Mouse (Mus musculus): Measurements from ENCODE around the gene Gm9837. TPM values are rescaled to one million over a fixed set of nuclear protein-coding genes. Genes with fewer than 3 reads are reported as not detected.

Gene Gm9837
- polyA plus RNA-seq, 1 experiment from 2014 or later = not detected

GRCm38 (mm10) chr11:53479171-53479782 lies 9.0 kb upstream of the Gm9837 start:
- Histone ChIP-seq H3K27ac (ENCODE audit: low read length) (no peak overlapping the region), H3K4me2 (ENCODE audit: low read depth, low read length) (peak overlapping the region; percentile 90), H3K4me1 (ENCODE audit: control insufficient read depth, insufficient read depth, low read length) (peaks cover 15% of the 10 kb centered on the region; the same call in 1 of the 2 replicates), H3K27me3 (replicated peaks; ENCODE audit: control insufficient read depth, insufficient read depth, low read length) (peaks cover 47% of the 10 kb centered on the region), H3K9ac (ENCODE audit: low read depth, low read length) (peak overlapping the region; percentile 61), H3K36me3 (ENCODE audit: control insufficient read depth, insufficient read depth, low read length) (no peaks in the 10 kb centered on the region), H3K9me3 (ENCODE audit: control insufficient read depth, low read length) (no peaks in the 10 kb centered on the region), H3K4me3 (ENCODE audit: low read length) (peak overlapping the region; percentile 58)
- ATAC-seq = peak; percentile 41
- 1% methylated on average over 60 of the region's 62 CpGs for WGBS

DNA sequence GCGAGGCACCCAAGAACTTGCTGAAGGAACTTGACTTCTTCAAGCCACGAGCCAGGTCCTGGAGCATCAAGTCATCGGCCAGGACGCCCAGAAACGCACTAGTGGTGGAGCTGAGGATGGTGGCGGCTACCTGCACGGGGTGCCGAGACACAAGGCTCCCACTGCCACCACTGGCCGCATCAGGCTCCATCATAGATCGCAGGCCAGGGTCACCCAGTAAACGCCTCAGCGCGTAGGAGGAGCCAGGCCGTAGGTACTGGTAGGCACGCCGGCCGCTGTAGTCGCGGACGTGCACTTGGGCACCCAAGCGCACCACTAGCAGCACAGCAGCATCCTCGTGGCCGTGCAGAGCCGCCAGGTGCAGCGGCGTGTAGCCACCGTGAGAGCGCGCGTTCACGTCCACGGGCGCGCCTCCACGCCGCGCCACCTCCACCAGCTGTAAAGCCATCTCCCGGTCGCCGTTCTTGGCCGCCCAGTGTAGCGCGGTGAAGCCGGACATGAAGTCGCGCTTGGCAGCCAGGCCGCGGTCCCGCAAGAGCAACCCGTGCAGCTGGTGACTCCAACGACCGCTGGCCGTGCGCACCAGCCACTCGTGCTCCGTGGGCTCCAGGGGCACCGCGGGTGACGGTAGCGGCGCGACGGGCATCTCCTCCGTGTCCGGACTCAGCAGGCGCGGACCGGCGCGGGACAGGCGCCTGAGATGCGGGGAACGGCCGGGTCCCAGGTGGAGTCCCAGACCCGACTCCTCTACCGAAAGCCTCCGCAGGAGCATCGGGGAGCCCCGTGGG lies 8.3 kb upstream of the Gm9837 start:
- WGBS = 5% methylated on average over 79 of the region's 79 CpGs
- no peak for ATAC-seq
- Histone ChIP-seq H3K36me3 (ENCODE audit: control insufficient read depth, insufficient read depth, low read length) (no peaks in the 10 kb centered on the region), H3K9ac (ENCODE audit: low read depth, low read length) (peak overlapping the region; percentile 61), H3K9me3 (ENCODE audit: control insufficient read depth, low read length) (no peaks in the 10 kb centered on the region), H3K27me3 (replicated peaks; ENCODE audit: control insufficient read depth, insufficient read depth, low read length) (peaks cover 51% of the 10 kb centered on the region), H3K27ac (ENCODE audit: low read length) (no peak overlapping the region), H3K4me1 (ENCODE audit: control insufficient read depth, insufficient read depth, low read length) (peaks cover 15% of the 10 kb centered on the region; the same call in 1 of the 2 replicates), H3K4me3 (ENCODE audit: low read length) (peak overlapping the region; percentile 58), H3K4me2 (ENCODE audit: low read depth, low read length) (peak overlapping the region; percentile 90)

- H3K27ac ChIP-seq (ENCODE audit: low read length) = no peak overlapping the region
- no peak overlapping the region for H3K4me3 ChIP-seq (ENCODE audit: low read length)
- peaks cover 15% of the 10 kb centered on the region; the same call in 1 of the 2 replicates for H3K4me1 ChIP-seq (ENCODE audit: control insufficient read depth, insufficient read depth, low read length)
- ATAC-seq = no peak
- no peaks in the 10 kb centered on the region for H3K9me3 ChIP-seq (ENCODE audit: control insufficient read depth, low read length)
- no peak overlapping the region for H3K9ac ChIP-seq (ENCODE audit: low read depth, low read length)
- WGBS = 50% methylated on average over 7 of the region's 7 CpGs
- no peaks in the 10 kb centered on the region for H3K36me3 ChIP-seq (ENCODE audit: control insufficient read depth, insufficient read depth, low read length)
- H3K27me3 ChIP-seq (replicated peaks; ENCODE audit: control insufficient read depth, insufficient read depth, low read length) = peaks cover 53% of the 10 kb centered on the region
- no peak overlapping the region for H3K4me2 ChIP-seq (ENCODE audit: low read depth, low read length)
Observed at GRCm38 (mm10) chr11:53477833-53478232, 7.6 kb upstream of the Gm9837 start.

DNA sequence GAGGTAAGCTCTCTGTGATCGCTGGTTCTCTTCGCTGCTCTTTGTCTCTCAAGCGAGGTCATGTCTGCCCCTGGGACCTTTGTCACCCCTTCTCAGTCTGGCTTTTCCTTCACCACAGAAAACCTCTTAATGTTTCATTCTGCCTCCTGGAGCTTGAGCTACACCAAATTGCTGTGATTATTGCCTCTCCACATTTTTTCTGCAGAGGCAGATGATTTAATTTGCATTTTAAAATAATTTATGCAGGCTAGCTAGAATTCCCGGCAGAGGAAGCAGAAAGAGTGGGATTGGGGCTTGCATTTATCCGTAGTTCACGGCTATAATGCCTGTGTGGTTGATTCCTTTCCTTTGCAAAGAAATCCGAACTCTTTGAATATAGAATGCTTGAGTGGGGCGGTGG lies 5.3 kb upstream of the Gm9837 start:
- H3K4me1 ChIP-seq (ENCODE audit: control insufficient read depth, insufficient read depth, low read length) = peaks cover 15% of the 10 kb centered on the region; the same call in 1 of the 2 replicates
- H3K9ac ChIP-seq (ENCODE audit: low read depth, low read length) = no peak overlapping the region
- no peak overlapping the region for H3K4me2 ChIP-seq (ENCODE audit: low read depth, low read length)
- no peak overlapping the region for H3K27ac ChIP-seq (ENCODE audit: low read length)
- ATAC-seq = no peak
- 32% methylated on average over 8 of the region's 8 CpGs for WGBS
- H3K9me3 ChIP-seq (ENCODE audit: control insufficient read depth, low read length) = no peaks in the 10 kb centered on the region
- H3K27me3 ChIP-seq (replicated peaks; ENCODE audit: control insufficient read depth, insufficient read depth, low read length) = peaks cover 56% of the 10 kb centered on the region
- no peak overlapping the region for H3K4me3 ChIP-seq (ENCODE audit: low read length)
- H3K36me3 ChIP-seq (ENCODE audit: control insufficient read depth, insufficient read depth, low read length) = no peaks in the 10 kb centered on the region

- H3K9me3 ChIP-seq (ENCODE audit: control insufficient read depth, low read length) = no peaks in the 10 kb centered on the region
- H3K9ac ChIP-seq (ENCODE audit: low read depth, low read length) = no peak overlapping the region
- peaks cover 38% of the 10 kb centered on the region for H3K27me3 ChIP-seq (replicated peaks; ENCODE audit: control insufficient read depth, insufficient read depth, low read length)
- no peaks in the 10 kb centered on the region for H3K36me3 ChIP-seq (ENCODE audit: control insufficient read depth, insufficient read depth, low read length)
- no peak overlapping the region for H3K4me2 ChIP-seq (ENCODE audit: low read depth, low read length)
- ATAC-seq = no peak
- H3K4me3 ChIP-seq (ENCODE audit: low read length) = no peak overlapping the region
- 0 out of 2 replicates have a peak, but pooled peaks cover 4% of the 10 kb centered on the region for H3K4me1 ChIP-seq (ENCODE audit: control insufficient read depth, insufficient read depth, low read length)
- WGBS = 77% methylated on average over 3 of the region's 3 CpGs
- H3K27ac ChIP-seq (ENCODE audit: low read length) = no peak overlapping the region
Observed at GRCm38 (mm10) chr11:53472709-53473108, 2.4 kb upstream of the Gm9837 start.

GRCm38 (mm10) chr11:53469294-53469967 lies 848 bp downstream of the Gm9837 start:
- Histone ChIP-seq H3K36me3 (ENCODE audit: control insufficient read depth, insufficient read depth, low read length) (no peaks in the 10 kb centered on the region), H3K4me2 (ENCODE audit: low read depth, low read length) (peak overlapping the region; percentile 44; the same call in 1 of the 2 replicates), H3K27ac (ENCODE audit: low read length) (no peak overlapping the region), H3K9ac (ENCODE audit: low read depth, low read length) (no peak overlapping the region), H3K9me3 (ENCODE audit: control insufficient read depth, low read length) (no peaks in the 10 kb centered on the region), H3K4me1 (ENCODE audit: control insufficient read depth, insufficient read depth, low read length) (peaks cover 9% of the 10 kb centered on the region), H3K4me3 (ENCODE audit: low read length) (0 out of 2 replicates have a peak overlapping the region, but pooled peaks have one; percentile 22), H3K27me3 (replicated peaks; ENCODE audit: control insufficient read depth, insufficient read depth, low read length) (peaks cover 34% of the 10 kb centered on the region)
- 0 out of 2 replicates have a peak, but pooled peaks have one; percentile 10 for ATAC-seq
- 43% methylated on average over 16 of the region's 16 CpGs for WGBS

GRCm38 (mm10) chr11:53466231-53466971 lies 3.9 kb downstream of the Gm9837 start:
- WGBS = 8% methylated on average over 40 of the region's 40 CpGs
- peaks cover 20% of the 10 kb centered on the region for H3K4me1 ChIP-seq (ENCODE audit: control insufficient read depth, insufficient read depth, low read length)
- H3K27me3 ChIP-seq (replicated peaks; ENCODE audit: control insufficient read depth, insufficient read depth, low read length) = peaks cover 55% of the 10 kb centered on the region
- peak overlapping the region; percentile 63 for H3K4me2 ChIP-seq (ENCODE audit: low read depth, low read length)
- peak; percentile 61 for ATAC-seq
- H3K9me3 ChIP-seq (ENCODE audit: control insufficient read depth, low read length) = no peaks in the 10 kb centered on the region
- H3K36me3 ChIP-seq (ENCODE audit: control insufficient read depth, insufficient read depth, low read length) = no peaks in the 10 kb centered on the region
- H3K4me3 ChIP-seq (ENCODE audit: low read length) = peak overlapping the region; percentile 38
- H3K27ac ChIP-seq (ENCODE audit: low read length) = no peak overlapping the region
- H3K9ac ChIP-seq (ENCODE audit: low read depth, low read length) = peak overlapping the region; percentile 62

DNA sequence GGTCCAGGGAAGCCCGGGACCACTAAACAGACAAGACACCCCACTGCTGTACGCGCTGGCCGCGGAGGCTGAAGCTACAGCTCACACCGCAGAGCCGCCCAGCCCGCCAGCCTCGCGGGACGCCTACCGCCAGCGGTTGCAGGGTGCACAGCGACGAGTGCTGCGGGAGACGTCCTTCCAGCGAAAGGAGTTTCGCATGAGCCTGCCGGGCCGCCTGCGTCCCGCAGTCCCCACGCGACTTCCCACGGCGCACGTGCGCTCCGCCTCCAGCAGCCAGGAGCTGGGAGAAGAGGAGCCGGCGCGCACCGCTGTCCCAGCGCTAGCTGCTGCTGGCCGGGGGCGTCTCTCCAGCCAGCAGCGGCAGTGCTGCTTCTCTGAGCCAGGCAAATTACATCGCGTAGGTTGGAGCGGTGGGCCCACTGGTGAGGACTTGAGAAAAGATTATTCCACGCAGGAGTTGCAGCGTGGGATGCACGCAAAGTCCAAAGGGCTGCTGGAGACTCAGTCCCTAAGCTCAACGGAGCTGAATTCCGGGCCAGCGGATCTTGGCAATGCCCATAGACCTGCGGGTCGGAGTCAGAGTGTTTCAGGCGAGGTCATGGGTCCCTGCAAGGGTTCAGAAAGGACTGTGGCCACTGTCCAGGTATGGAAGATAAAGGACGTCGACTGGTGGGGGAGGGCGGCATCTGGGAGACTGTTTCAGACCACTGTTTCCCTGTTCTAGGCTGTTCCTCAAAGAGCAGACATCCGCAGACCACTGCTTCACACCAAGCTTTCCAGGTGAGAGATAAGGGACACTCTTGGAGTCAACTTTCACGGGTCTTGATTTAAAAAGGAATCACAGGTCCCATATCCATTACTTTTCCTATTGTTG lies 6.5 kb downstream of the Gm9837 start:
- WGBS = 8% methylated on average over 55 of the region's 55 CpGs
- H3K27ac ChIP-seq (ENCODE audit: low read length) = no peak overlapping the region
- peak overlapping the region; percentile 59 for H3K9ac ChIP-seq (ENCODE audit: low read depth, low read length)
- peaks cover 44% of the 10 kb centered on the region for H3K27me3 ChIP-seq (replicated peaks; ENCODE audit: control insufficient read depth, insufficient read depth, low read length)
- peak overlapping the region; percentile 94 for H3K4me2 ChIP-seq (ENCODE audit: low read depth, low read length)
- H3K9me3 ChIP-seq (ENCODE audit: control insufficient read depth, low read length) = no peaks in the 10 kb centered on the region
- 0 out of 2 replicates have a peak, but pooled peaks have one; percentile 37 for ATAC-seq
- H3K36me3 ChIP-seq (ENCODE audit: control insufficient read depth, insufficient read depth, low read length) = no peaks in the 10 kb centered on the region
- peaks cover 16% of the 10 kb centered on the region for H3K4me1 ChIP-seq (ENCODE audit: control insufficient read depth, insufficient read depth, low read length)
- peak overlapping the region; percentile 55 for H3K4me3 ChIP-seq (ENCODE audit: low read length)
